Mouse (Mus musculus): ENCODE measurements around the gene Rab43.

Gene Rab43

DNA sequence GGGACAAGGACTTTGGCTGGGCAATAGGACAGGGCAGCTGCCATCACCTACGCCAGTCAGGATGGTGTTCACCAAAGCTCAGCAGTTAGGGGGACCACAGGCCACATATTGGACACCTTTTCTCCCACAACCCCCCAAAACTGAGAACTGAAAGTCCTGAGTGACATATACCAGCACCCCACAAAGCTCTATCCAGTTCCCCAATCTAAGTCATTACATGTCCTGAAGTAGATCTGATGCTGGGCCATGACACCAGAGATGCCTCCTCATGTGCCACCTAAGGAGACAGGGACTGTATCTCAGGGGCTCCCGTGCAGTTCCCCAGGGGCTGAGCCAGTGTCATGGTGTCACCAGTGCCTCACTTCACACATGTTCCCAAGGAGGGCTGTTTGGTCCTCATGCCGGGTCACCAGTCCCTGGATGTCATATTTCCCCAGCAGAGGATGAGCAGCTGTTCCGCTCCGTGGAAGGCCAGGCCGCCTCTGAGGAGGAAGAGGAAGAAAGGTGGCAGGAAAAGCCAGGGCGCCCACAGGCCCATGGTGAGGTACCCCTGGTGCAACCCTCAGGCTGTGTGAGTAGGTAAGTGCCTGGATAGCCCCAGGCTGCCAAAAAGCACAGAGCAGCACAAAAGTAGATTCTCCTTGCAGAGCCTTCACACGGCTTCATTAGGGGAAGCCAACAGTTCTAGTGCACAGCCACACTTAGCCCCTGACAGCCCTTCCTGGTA, 61.6 kb downstream of the Rab43 start:
- DNase-seq (ENCODE audit: low spot score) = no peak

DNA sequence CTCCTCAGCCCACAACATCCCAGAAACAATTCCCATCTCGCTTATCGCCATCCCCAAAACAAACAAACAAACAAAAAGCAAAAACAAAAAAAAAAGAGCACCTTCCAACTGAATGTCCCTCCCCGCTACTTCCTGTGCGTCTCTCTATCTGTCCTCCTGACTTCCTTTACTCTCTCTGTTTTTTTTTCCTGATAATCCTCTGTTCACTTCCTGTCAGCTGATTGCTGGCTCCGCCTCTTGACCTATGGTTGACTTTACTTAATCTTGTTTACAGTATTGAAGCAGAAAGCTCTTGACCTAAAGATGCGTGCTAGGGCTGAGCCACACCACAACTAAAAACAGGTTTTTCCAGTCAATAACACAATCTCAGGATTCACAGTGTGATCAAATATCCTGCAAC, 63.4 kb downstream of the Rab43 start:
- no peak for DNase-seq (ENCODE audit: low spot score)

DNA sequence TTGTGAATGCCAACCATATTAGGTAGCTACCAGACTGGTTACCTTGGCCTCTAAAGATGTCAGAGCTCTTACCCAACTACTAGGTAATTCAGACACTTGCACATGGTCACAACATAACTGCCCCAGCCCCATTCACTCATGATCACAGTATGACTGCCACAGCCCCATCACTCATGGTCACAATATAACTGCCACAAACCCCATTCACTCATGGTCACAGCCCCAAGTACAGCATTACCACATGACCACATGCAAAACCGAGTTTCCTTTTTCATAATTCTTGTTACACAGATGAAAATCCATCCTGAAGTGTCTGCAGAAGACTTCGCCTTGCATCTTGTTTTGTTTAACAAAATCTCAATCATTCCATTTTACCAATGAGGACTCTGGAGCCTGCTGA, 63.9 kb downstream of the Rab43 start:
- no peak for DNase-seq (ENCODE audit: low spot score)

DNA sequence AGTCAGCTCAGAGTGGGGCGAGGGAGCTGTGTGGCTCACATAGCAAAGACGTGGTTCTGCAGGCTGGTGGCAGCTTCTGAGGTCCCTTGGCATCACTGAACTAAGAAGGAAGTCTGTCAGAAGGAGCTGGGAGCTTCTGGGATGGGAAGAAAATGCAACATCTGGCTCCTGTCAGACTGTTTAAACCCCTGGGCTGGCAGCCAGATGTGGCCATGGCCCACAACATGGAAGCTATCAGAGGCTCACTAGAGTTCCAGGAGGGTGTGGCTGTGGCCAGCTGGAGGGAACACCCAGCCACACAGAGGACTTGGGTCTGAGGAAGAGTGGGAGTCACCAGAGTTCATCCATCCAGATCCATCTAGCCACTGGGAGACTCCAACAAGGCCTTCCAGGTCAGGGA, 65.1 kb downstream of the Rab43 start:
- no peak for DNase-seq (ENCODE audit: low spot score)

DNA sequence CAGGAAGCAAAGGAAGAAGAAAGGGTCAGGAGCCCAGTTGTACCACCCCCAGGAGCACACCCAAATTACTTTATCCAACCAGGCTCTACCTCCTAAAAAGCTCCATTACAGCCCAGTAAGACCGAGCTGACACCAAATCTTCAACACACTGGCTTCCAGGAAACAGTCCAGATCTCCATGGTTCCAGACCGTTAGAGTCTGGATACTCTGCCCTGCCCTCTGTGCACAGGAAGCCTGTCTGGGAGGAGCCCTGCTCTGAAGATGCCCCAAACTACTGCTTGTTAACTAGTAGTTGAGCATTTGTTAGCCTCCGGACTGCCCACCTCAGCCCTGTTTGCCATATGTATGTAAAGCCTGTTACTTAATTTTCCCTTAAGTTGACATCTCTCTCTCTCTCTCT, 65.9 kb downstream of the Rab43 start:
- no peak for DNase-seq (ENCODE audit: low spot score)

DNA sequence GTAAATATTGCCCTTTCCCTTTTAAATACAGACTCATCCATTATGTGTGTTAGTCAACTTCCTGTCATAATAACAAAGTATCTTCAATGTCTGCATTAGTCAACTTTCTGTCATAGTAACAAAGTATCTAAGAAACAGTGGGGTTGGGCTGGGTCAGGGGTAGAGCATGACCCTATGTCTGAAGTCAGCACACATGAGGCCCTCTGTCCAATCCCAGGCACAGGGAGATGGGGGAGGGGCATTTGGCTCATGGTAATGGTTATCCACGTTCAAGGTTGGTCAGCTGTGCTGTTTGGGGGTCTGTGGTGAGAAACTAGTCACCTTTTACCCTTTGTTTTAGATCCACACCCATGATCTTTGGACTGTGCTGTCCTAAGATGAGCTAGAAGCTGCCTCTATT, 66.7 kb downstream of the Rab43 start:
- DNase-seq (ENCODE audit: low spot score) = no peak

DNA sequence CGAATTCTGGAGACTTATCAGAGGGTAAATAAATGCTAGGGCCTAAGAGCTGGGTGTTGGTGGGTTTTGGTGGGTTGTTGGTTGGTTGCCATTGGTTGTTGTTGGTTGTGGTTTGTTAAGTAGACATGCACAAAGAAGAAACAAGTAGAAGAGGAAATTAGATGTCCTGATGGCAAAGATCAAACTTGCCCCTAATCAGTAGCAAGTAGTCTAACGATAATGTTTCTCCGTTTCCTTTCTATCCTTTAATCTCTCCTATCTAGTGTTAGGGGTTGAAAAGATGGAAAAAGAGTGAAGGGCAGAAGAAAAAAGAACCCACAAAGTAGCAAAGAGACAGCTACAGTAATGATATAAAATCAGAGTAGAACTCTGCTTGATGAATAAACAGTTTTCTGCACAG, 67.3 kb downstream of the Rab43 start:
- DNase-seq (ENCODE audit: low spot score) = no peak

DNA sequence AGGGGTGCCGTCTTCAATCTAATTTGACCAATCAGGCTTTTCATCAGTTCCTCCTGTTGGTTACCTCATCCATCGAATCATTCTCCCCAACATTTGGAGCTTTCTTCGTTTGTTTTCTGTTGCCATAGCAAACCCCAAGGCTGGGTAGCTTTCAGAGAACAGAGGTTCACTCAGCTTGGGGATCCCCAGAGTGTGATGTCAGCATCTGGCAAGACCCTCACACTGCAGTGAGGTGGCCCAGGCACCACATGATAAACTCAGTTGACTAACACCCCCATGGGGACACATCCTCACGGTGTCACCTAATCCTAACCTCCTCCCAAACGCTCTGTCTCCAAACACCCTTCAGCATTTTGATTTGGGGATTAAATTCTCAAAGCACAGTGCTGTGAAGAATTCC, 68.7 kb downstream of the Rab43 start:
- DNase-seq (ENCODE audit: low spot score) = no peak

DNA sequence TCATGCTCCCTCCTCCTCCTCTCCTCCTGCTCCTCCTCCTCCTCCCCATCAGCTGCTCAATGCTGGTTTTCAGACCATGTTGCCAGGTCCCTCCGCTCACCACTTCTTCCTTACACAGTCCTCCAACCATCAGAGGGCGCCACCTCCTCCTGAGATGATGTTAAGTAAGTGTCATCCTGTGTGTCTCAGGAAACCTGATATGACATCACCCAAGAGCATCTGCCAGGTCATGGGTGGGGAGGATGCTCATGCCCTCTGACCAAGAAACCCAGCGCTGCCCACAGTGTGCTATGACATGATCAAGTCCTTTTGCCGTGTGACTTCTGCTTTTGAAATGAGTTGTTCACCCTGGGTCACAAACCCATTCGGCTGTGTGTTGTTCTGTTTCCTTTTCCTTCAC, 69.2 kb downstream of the Rab43 start:
- no peak for DNase-seq (ENCODE audit: low spot score)

DNA sequence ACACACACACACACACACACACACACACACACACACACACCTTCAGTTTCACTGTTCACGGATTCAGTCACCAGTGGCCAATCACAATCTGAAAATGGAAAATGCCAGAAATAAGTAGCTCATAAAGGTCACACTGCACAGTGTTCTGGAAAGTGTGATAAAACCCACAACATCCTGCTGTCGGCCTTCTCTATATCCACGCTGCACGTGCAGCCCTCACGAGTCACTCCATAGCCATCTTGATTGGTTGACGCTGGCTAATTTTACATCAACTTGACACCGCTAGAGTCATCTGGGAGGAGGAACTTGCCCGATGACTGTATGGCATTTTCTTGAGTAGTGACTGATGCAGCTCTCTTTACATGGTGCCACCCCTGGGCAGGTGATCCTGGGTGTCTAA, 70.0 kb downstream of the Rab43 start:
- no peak for DNase-seq (ENCODE audit: low spot score)

DNA sequence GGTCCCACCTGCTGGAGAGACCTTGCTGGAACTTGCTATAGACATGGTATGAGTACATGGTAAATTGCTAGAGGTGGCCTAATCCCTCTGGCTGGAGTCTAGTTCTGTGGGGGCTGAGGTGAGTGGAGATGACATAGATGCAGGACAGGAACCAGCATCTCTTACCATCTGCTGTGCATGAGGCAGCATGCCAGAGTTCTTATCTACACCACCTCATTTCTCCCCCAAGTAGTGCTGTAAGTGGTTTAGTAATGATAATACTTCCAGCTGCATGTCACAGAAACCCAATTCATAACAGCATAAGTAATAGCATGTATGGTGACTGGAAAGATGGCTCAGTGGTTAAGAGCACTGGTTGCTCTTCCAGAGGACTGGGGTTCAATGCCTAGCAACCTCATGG, 71.5 kb downstream of the Rab43 start:
- DNase-seq (ENCODE audit: low spot score) = no peak

DNA sequence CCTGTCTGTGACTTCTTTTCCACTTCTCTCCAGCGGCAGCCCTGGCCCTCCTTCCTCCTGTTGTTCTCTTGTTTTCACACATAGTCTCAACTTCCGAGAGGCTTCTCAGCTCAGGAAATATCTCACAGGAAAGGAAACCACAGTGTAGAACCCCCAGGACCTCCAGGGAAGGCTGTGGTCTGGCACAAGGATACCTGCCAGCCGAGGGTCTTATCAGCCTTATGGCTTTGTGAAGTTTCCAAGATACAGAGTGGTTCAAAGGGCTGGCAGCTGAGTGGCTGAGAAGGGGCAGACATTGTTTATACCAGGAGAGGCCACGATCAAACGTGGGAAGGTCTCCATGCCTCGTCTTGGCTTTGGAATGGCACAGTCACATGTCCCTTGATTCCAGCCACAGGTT, 72.1 kb downstream of the Rab43 start:
- no peak for DNase-seq (ENCODE audit: low spot score)

Measured in testis, postnatal 14 days (tissue).